Mouse (Mus musculus) testis, adult 2 months (tissue): Measurements from ENCODE around the gene Synpo2. TPM values are rescaled to one million over a fixed set of nuclear protein-coding genes. Genes with fewer than 3 reads are reported as not detected.

Experiments used
- H3K27ac ChIP-seq: fragments of 200-500 bp; 2 replicates; pipeline ENCODE4 v1.5.1; 2012; ENCODE audit warnings: low read depth, low read length; ENCODE audit not compliant: control insufficient read depth, insufficient read depth
- H3K27me3 ChIP-seq: fragments of 200-500 bp; 2 replicates; pipeline ENCODE4 v1.6.1; 2012; ENCODE audit warnings: mild to moderate bottlenecking, low read length, moderate library complexity; ENCODE audit not compliant: control insufficient read depth, insufficient read depth
- H3K36me3 ChIP-seq: fragments of 200-500 bp; 2 replicates; pipeline ENCODE4 v1.6.1; 2012; ENCODE audit warnings: mild to moderate bottlenecking, low read length; ENCODE audit not compliant: control insufficient read depth, insufficient read depth
- H3K4me1 ChIP-seq: fragments of 200-500 bp; 2 replicates; pipeline ENCODE4 v1.6.1; 2012; ENCODE audit warnings: low read length; ENCODE audit not compliant: control insufficient read depth, insufficient read depth
- H3K4me3 ChIP-seq: fragments of 200-500 bp; 2 replicates; pipeline ENCODE4 v1.5.1; 2012; ENCODE audit warnings: low read depth, mild to moderate bottlenecking, low read length, moderate library complexity, mixed read lengths; ENCODE audit not compliant: control insufficient read depth
- CTCF ChIP-seq: fragments of 200-500 bp; IDR thresholded peaks from 2 replicates; pipeline ENCODE4 v1.5.1; 2012; ENCODE audit warnings: low read depth, mild to moderate bottlenecking, inconsistent platforms, low read length, moderate library complexity; ENCODE audit not compliant: control insufficient read depth, insufficient read depth, insufficient replicate concordance
- POLR2A ChIP-seq: fragments of 200-500 bp; IDR thresholded peaks from 2 replicates; pipeline ENCODE4 v1.6.1; 2012; ENCODE audit warnings: low read depth, mild to moderate bottlenecking, inconsistent platforms, low read length, moderate library complexity; ENCODE audit not compliant: control insufficient read depth
- polyA plus RNA-seq: library from polyadenylated mRNA; depleted of rRNA; stranded (reverse); fragments of >200 nt; gene quantifications from 2 replicates; pipeline ENCODE4 v1.2.3, GENCODE M21; 2012

Synpo2 gene
- polyA plus RNA-seq, 1 experiment = 0.73 TPM

GRCm38 (mm10) chr3:123204658-123205057, 31.3 kb downstream of the Synpo2 start:
- Histone ChIP-seq H3K27ac (no peak overlapping the region), H3K4me1 (no peaks in the 10 kb centered on the region), H3K27me3 (no peaks in the 10 kb centered on the region), H3K36me3 (no peaks in the 10 kb centered on the region), H3K4me3 (no peak overlapping the region)
- no peak for TF ChIP-seq CTCF
- no peak for TF ChIP-seq POLR2A

DNA sequence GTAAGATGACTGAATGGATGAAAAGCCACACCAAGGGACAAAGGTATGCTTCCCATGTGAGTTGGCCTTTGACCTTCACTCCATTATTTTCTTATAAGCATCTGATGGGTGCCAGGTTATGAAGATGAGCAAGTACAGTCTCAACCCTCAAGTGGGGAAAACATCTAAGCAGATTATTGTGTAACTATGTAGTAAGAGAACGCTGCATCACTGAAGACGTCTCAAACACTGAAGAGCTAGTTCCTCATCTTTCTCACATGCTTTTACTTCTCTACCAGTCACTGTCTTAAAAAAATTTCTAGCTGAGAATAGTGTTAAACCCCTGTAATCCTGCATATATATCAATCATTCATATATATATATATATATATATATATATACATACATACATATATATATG, 34.2 kb downstream of the Synpo2 start:
- Histone ChIP-seq H3K36me3 (no peaks in the 10 kb centered on the region), H3K4me1 (no peaks in the 10 kb centered on the region), H3K4me3 (no peak overlapping the region), H3K27me3 (no peaks in the 10 kb centered on the region), H3K27ac (no peak overlapping the region)
- no peak for TF ChIP-seq CTCF
- no peak for TF ChIP-seq POLR2A

DNA sequence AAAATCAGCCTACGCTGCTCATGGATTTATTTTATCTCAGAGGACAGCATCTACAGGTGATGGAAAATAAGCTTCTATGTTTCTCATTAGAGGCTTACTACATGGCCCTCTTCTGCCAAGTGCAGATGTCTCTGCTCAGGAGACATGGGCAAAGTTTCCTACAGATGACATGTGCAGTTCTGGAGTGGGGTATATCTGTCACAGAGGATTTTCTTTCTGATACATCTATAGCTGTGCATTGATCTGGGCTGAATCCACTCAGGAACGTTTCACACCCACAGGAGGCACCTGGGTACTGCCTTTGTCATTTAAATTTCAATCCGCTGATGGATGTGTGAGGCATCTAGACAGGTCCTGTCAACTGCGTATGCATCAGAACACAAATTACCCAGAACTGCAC, 42.2 kb downstream of the Synpo2 start:
- Histone ChIP-seq H3K27me3 (no peaks in the 10 kb centered on the region), H3K4me1 (no peaks in the 10 kb centered on the region), H3K36me3 (no peaks in the 10 kb centered on the region), H3K27ac (no peak overlapping the region), H3K4me3 (no peak overlapping the region)
- no peak for TF ChIP-seq CTCF
- no peak for TF ChIP-seq POLR2A

DNA sequence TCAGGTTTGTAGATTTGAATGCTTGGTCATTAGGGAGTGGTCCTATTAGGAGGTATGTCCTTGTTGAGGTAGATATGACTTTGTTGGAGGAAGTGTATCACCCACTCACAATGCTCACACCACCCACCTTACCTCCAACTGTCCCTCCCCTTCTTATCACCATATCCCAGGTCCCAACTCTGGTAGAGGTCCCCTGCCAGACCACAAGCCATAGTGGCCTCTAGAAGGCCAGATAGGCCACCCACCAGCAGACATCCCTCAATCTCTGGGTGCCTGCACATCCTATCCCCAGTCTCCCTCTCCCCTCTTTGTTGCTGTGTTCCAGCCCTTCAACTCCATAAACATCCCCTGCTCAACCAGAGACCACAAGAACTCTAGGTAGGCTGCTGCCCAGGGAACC, 44.3 kb downstream of the Synpo2 start:
- Histone ChIP-seq H3K36me3 (no peaks in the 10 kb centered on the region), H3K4me3 (no peak overlapping the region), H3K27ac (no peak overlapping the region), H3K4me1 (no peaks in the 10 kb centered on the region), H3K27me3 (no peaks in the 10 kb centered on the region)
- TF ChIP-seq POLR2A = no peak
- no peak for TF ChIP-seq CTCF

- Histone ChIP-seq H3K4me1 (no peaks in the 10 kb centered on the region), H3K4me3 (no peak overlapping the region), H3K27ac (no peak overlapping the region), H3K36me3 (no peaks in the 10 kb centered on the region), H3K27me3 (no peaks in the 10 kb centered on the region)
- no peak for TF ChIP-seq POLR2A
- TF ChIP-seq CTCF = no peak
Measured at GRCm38 (mm10) chr3:123190329-123190728, 45.6 kb downstream of the Synpo2 start.

DNA sequence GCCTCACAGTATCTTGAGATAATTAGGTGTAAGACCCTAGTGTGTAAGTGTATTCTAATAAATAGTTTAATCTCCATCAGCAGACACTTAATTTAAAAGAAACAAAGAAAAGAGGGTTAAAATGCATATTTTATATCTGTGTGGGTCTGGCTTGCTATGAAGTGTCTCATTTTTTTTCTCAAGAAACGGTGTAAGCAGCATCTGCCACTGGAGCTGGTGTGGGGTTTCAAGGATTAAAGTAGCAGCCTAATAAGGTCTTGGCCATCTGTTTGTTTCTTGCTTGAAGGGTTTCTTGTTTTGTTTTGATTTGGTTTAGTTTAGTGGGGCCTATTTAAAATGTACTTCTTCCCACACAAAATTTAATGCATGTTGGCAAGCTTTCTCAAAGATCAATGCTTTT, 46.1 kb downstream of the Synpo2 start:
- no peak overlapping the region for H3K27ac ChIP-seq
- no peaks in the 10 kb centered on the region for H3K4me1 ChIP-seq
- H3K27me3 ChIP-seq = no peaks in the 10 kb centered on the region
- TF ChIP-seq POLR2A = no peak
- TF ChIP-seq CTCF = no peak
- no peaks in the 10 kb centered on the region for H3K36me3 ChIP-seq
- H3K4me3 ChIP-seq = no peak overlapping the region

GRCm38 (mm10) chr3:123188616-123189230, 47.2 kb downstream of the Synpo2 start:
- H3K27ac ChIP-seq = no peak overlapping the region
- no peak overlapping the region for H3K4me3 ChIP-seq
- H3K4me1 ChIP-seq = no peaks in the 10 kb centered on the region
- H3K27me3 ChIP-seq = no peaks in the 10 kb centered on the region
- TF ChIP-seq POLR2A = no peak
- TF ChIP-seq CTCF = no peak
- no peaks in the 10 kb centered on the region for H3K36me3 ChIP-seq
